Mouse (Mus musculus) midbrain, embryonic 13.5 days (tissue): ENCODE measurements at regions not wholly inside any gene's neighbourhood (a gene's known extent, or its start where the extent isn't known, plus 50 kb on each side); places are given as distances from the start of the nearest gene placed in this dataset.

Experiments used
- ATAC-seq: fragments of 200-750 bp; cut with Nextera tagmentation; 2 replicates; pipeline ENCODE4 v1.8.0; 2017; ENCODE audit warnings: mild to moderate bottlenecking, moderate TSS enrichment, moderate library complexity
- H3K27ac ChIP-seq: fragments of 300-500 bp; sonication (generic); 2 replicates; pipeline ENCODE4 v1.5.1; 2015; ENCODE audit warnings: inconsistent platforms, mild to moderate bottlenecking, moderate library complexity
- H3K27me3 ChIP-seq: fragments of 300-500 bp; sonication (generic); 2 replicates; pipeline ENCODE4 v1.6.1; 2015; ENCODE audit warnings: mild to moderate bottlenecking, inconsistent platforms
- H3K36me3 ChIP-seq: fragments of 300-500 bp; sonication (generic); 2 replicates; pipeline ENCODE4 v1.6.1; 2015; ENCODE audit warnings: mild to moderate bottlenecking, inconsistent platforms
- H3K4me1 ChIP-seq: fragments of 300-500 bp; sonication (generic); replicated peaks from 2 replicates; pipeline ENCODE4 v1.6.1; 2015; ENCODE audit warnings: inconsistent platforms
- H3K4me2 ChIP-seq: fragments of 300-500 bp; sonication (generic); replicated peaks from 2 replicates; pipeline ENCODE4 v1.6.1; 2015; ENCODE audit warnings: moderate library complexity, mild to moderate bottlenecking, inconsistent platforms
- H3K4me3 ChIP-seq: fragments of 300-500 bp; sonication (generic); replicated peaks from 2 replicates; pipeline ENCODE4 v1.5.1; 2015; ENCODE audit warnings: mild to moderate bottlenecking, inconsistent platforms
- H3K9ac ChIP-seq: fragments of 300-500 bp; sonication (generic); replicated peaks from 2 replicates; pipeline ENCODE4 v1.6.1; 2015; ENCODE audit warnings: mild to moderate bottlenecking, inconsistent platforms
- H3K9me3 ChIP-seq: fragments of 300-500 bp; sonication (generic); 2 replicates; pipeline ENCODE4 v1.6.1; 2016; ENCODE audit warnings: mild to moderate bottlenecking, inconsistent platforms
- WGBS: fragments of 180-500 bp; shearing (Covaris S2); methylation state at CpG from one replicate; pipeline ENCODE4 v1.1.7; 2015; 5-methylcytosine and 5-hydroxymethylcytosine counted together

DNA sequence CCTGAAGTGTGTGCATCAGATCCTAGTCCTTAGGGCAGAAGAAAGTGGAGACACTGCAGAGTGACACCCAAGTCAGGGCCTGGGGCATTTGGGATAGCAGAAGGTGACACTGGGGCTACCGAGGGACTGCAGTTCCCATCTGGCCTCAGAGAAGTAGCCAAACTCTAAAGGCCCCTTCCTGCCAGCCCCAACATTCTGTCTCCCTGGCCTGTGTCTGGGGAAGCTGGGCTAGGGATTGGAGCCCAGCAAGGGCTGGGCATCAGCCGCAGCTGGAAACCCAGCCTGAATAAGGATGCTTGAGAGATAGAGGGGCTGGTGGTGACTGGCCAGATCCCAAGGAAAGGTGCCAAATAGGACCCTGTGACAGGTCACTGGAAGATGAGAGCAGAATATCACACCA, 177.2 kb downstream of the Ptpru start:
- 91% methylated on average over 2 of the region's 2 CpGs for WGBS

DNA sequence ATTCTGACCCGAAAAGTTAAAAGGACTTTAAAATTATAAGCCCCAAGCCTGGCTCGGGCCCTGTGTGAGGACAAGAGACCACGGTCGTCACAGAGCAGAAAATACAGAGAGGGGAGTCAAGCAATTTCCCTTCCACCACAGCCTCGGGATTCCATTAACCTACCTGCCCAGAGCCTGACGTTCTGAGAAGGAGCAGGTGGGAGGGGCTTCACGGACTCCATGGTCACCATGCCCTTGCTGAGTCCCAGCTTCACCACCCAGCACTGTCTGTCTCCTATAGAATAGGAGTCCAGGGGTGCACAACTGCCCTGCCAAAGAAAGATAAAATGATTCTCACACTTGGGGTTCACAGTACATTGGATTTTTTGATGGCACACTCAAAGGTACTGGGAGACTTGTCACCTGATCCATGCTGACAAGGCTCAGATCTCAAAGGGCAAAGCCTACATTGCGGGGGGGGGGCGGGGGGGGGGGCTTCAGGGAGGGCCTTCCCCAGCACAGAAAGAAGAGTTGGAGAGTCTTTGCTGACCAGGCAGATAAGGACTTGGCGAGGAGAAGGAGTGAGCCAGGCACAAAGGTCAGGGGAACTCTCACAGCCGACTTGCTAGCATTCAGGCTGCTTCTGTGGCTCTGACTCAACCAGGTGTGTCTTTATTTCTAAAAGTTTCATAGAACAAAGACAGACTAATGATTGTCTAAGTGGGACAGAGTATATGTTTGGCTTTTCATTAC, 166.1 kb downstream of the Ptpru start:
- Histone ChIP-seq H3K9ac (no peak overlapping the region), H3K4me1 (no peaks in the 10 kb centered on the region), H3K9me3 (no peaks in the 10 kb centered on the region), H3K4me2 (no peak overlapping the region), H3K36me3 (no peaks in the 10 kb centered on the region), H3K4me3 (no peak overlapping the region), H3K27ac (no peak overlapping the region), H3K27me3 (no peaks in the 10 kb centered on the region)
- WGBS: 65% methylated on average over 9 of the region's 11 CpGs
- no peak for ATAC-seq

More for the DNA sequence above, 177.2 kb downstream of the Ptpru start:
- Histone ChIP-seq H3K4me2 (no peak overlapping the region), H3K36me3 (no peaks in the 10 kb centered on the region), H3K27ac (no peak overlapping the region), H3K4me3 (no peak overlapping the region), H3K27me3 (no peaks in the 10 kb centered on the region), H3K9me3 (no peaks in the 10 kb centered on the region), H3K4me1 (no peaks in the 10 kb centered on the region), H3K9ac (no peak overlapping the region)
- ATAC-seq: no peak

DNA sequence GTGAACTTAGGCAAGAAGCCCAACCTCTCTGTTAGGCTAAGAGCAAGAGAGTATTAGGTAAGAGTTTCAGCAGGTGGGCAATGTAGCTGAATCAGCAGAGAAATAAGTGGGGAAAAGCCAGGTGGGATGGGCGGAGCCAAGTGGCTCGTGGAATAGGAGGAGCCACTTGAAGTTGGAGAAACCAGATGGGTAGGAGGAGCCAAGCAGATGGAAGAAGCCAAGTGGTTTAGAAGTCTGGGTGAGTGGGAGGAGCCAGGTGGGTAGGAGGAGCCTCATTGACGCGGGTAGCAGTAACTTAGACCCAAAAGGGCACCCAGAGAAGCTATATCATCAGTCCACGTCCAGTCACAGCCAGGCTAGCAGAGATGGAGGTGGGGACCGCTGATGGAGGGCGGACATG, 160.1 kb downstream of the Ptpru start:
- H3K36me3 ChIP-seq: no peaks in the 10 kb centered on the region

DNA sequence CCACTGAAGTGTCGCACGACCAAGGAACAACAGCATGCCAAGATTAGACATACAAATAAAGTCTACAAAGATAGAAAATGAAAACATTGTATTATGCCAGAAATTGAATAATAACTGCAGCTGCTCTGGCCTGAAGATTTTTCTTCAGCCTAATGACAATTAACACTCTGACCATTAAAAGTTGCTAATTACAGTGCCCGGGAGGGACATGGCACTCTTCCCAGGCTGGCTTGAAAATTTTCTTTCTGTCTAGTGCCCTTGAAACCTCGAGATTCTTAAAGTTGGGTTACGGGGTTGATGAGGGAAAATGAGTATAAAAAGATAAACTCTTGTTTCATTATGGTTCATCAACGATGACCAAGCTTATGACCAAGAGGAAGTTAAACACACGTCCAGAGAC, 154.9 kb downstream of the Ptpru start:
- 81% methylated on average over 7 of the region's 7 CpGs for whole genome bisulfite sequencing
- H3K36me3 ChIP-seq: no peaks in the 10 kb centered on the region
- H3K9ac ChIP-seq: no peak overlapping the region
- no peak overlapping the region for H3K4me2 ChIP-seq
- H3K4me1 ChIP-seq: no peaks in the 10 kb centered on the region
- no peak overlapping the region for H3K4me3 ChIP-seq
- ATAC-seq: no peak
- no peak overlapping the region for H3K27ac ChIP-seq
- no peaks in the 10 kb centered on the region for H3K27me3 ChIP-seq
- H3K9me3 ChIP-seq: no peaks in the 10 kb centered on the region

More for the DNA sequence above, 160.1 kb downstream of the Ptpru start:
- no peak overlapping the region for H3K27ac ChIP-seq
- no peaks in the 10 kb centered on the region for H3K27me3 ChIP-seq
- H3K4me2 ChIP-seq: no peak overlapping the region
- ATAC-seq: no peak
- no peaks in the 10 kb centered on the region for H3K9me3 ChIP-seq
- no peak overlapping the region for H3K4me3 ChIP-seq
- WGBS: 85% methylated on average over 7 of the region's 7 CpGs
- no peaks in the 10 kb centered on the region for H3K4me1 ChIP-seq
- no peak overlapping the region for H3K9ac ChIP-seq

DNA sequence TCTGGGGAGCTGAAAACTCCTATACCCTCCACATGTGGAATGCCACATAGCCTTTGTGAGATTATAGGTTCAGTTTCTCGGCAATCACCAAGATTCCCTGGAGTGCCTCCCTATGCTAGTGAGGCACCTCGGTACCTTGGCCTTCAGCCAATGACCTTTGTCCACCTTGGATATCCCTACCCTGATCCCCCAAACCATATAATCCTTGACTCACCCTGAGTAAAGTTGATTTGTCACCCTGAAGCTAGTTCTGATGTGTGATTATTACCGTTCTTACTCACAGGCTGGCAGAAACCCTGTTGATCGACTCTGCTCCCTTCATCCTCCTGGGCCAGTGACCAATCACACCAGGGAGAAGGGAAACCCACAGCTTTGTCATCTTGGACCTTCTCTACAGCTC, 152.5 kb downstream of the Ptpru start:
- no peaks in the 10 kb centered on the region for H3K4me1 ChIP-seq
- H3K4me3 ChIP-seq: no peak overlapping the region
- WGBS: 86% methylated on average over 4 of the region's 4 CpGs
- no peaks in the 10 kb centered on the region for H3K9me3 ChIP-seq
- no peak overlapping the region for H3K9ac ChIP-seq
- H3K27ac ChIP-seq: no peak overlapping the region
- H3K4me2 ChIP-seq: no peak overlapping the region
- no peak for ATAC-seq
- H3K27me3 ChIP-seq: no peaks in the 10 kb centered on the region
- H3K36me3 ChIP-seq: no peaks in the 10 kb centered on the region

DNA sequence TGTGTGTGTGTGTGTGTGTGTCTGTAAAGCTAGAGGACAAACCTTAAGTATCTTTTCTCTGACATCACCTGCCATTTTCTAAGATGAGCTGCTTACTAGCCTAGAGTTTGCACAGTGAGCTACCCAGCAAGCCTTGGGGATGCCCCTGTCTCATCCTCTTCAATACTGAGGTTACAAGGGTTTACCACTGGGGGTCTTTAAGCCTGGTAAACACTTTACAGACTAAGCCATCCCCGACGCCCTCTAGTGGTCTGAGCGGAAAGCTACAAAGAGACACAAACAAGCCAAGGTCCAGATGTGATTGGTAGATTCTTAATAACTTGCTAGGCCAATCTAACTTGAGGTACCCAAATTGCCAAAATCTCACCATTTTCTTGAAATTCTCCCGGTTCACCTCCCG, 143.9 kb downstream of the Ptpru start:
- no peaks in the 10 kb centered on the region for H3K36me3 ChIP-seq
- peak; percentile 63; the same call in 1 of the 2 replicates for ATAC-seq
- no peaks in the 10 kb centered on the region for H3K4me1 ChIP-seq
- no peak overlapping the region for H3K4me3 ChIP-seq
- no peaks in the 10 kb centered on the region for H3K9me3 ChIP-seq
- no peaks in the 10 kb centered on the region for H3K27me3 ChIP-seq
- 9% methylated on average over 5 of the region's 5 CpGs for WGBS
- no peak overlapping the region for H3K27ac ChIP-seq
- no peak overlapping the region for H3K9ac ChIP-seq
- no peak overlapping the region for H3K4me2 ChIP-seq

DNA sequence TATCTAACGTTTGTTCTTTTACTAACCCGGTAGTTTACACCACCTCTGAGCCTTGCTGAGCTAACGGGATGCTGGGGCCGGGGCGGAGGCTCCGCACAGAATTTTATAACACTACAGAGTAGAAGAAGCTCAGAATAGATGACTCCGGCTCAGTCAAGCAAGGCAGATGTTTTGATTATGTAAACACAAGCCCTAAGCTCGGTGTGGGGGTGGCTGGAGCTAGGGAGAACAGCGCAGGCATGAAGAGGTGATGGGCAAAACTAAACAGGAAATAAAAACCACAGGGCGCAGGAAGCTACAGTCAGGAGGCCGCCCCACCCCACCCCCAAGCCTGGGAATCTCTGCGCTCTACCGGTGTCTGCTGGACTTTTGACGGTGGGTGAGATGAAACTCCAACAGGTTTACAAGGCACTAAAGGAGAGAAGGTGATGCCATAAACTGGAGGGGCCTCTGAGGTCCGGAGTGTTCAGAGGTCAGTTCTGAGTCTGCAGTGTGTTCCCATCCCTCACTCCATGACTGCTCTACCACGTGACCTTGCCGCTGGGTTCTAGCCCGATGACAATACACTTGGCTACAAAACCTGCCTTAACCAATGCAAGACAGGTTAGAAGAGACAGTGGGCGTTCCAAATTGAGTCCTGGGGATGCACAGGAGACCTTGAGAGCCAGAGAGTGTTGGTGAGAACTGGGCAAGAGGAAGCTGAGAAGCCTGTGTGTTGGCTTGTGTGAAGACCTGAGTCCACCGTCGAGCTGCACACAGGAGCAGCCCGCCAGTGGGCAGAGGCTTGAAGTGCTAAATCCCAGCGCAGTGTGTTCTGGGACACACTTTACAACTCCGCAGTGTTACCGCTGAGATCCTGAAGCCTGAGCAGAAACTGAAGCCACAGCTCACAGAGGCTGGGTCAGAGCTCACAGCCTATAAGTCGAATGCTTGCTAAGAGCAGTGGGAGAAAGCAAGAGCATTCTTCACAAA, 141.9 kb downstream of the Ptpru start:
- ATAC-seq: no peak
- Histone ChIP-seq H3K4me2 (no peak overlapping the region), H3K9me3 (no peaks in the 10 kb centered on the region), H3K4me1 (no peaks in the 10 kb centered on the region), H3K27me3 (no peaks in the 10 kb centered on the region), H3K4me3 (no peak overlapping the region), H3K9ac (no peak overlapping the region), H3K27ac (no peak overlapping the region), H3K36me3 (no peaks in the 10 kb centered on the region)
- 80% methylated on average over 26 of the region's 26 CpGs for WGBS
